Mouse (Mus musculus) kidney, adult 2 months (tissue): ENCODE results near the gene Vsir. TPM values are rescaled to one million over a fixed set of nuclear protein-coding genes. Genes with fewer than 3 reads are reported as not detected.

Experiments
- DNase-seq: peaks from one replicate; pipeline ENCODE4 v3.0.0; 2021
- H3K27ac ChIP-seq: fragments of 200-500 bp; 2 replicates; pipeline ENCODE4 v1.5.1; 2012; ENCODE audit warnings: low read depth, low read length, control low read depth, inconsistent platforms; ENCODE audit not compliant: insufficient read depth
- H3K27me3 ChIP-seq: fragments of 200-500 bp; replicated peaks from 2 replicates; pipeline ENCODE4 v1.6.1; 2012; ENCODE audit warnings: mild to moderate bottlenecking, moderate library complexity, low read length, inconsistent platforms; ENCODE audit not compliant: control insufficient read depth, insufficient read depth
- H3K36me3 ChIP-seq: fragments of 200-500 bp; 2 replicates; pipeline ENCODE4 v1.6.1; 2012; ENCODE audit warnings: mild to moderate bottlenecking, moderate library complexity, low read length, inconsistent platforms; ENCODE audit not compliant: control insufficient read depth, insufficient read depth
- H3K4me1 ChIP-seq: fragments of 200-500 bp; 2 replicates; pipeline ENCODE4 v1.6.1; 2011; ENCODE audit warnings: low read length; ENCODE audit not compliant: control insufficient read depth, insufficient read depth
- H3K4me3 ChIP-seq: fragments of 200-500 bp; 2 replicates; pipeline ENCODE4 v1.5.1; 2011; ENCODE audit warnings: mild to moderate bottlenecking, low read depth, low read length, control low read depth; ENCODE audit not compliant: insufficient read depth
- CTCF ChIP-seq: fragments of 200-500 bp; conservative IDR thresholded peaks from 2 replicates; pipeline ENCODE4 v1.5.1; 2011; ENCODE audit warnings: low read depth, mild to moderate bottlenecking, control low read depth, low read length, moderate library complexity, mixed read lengths; ENCODE audit not compliant: insufficient read depth, insufficient read length
- POLR2A ChIP-seq: fragments of 200-500 bp; IDR thresholded peaks from one replicate; pipeline ENCODE4 v1.6.1; 2011; ENCODE audit warnings: low read depth, low read length, control low read depth
- WGBS: fragments of 180-500 bp; shearing (Covaris S2); methylation state at CpG from one replicate; pipeline ENCODE4 v1.1.7; 2018; 5-methylcytosine and 5-hydroxymethylcytosine counted together
- polyA plus RNA-seq: library from polyadenylated mRNA; depleted of rRNA; stranded (reverse); fragments of >200 nt; gene quantifications from 2 replicates; pipeline ENCODE4 v1.2.3, GENCODE M21; 2012

Vsir gene
- polyA plus RNA-seq, 1 experiment = 20.8 TPM

GRCm38 (mm10) chr10:60373543-60373936, 26.9 kb downstream of the Vsir start:
- H3K27ac ChIP-seq = peak overlapping the region; percentile 34; the same call in 1 of the 2 replicates
- DNase-seq = no peak
- H3K4me1 ChIP-seq = no peaks in the 10 kb centered on the region
- no peak for TF ChIP-seq POLR2A
- no peak overlapping the region for H3K4me3 ChIP-seq
- 49% methylated on average over 6 of the region's 6 CpGs for WGBS
- no peaks in the 10 kb centered on the region for H3K27me3 ChIP-seq
- no peaks in the 10 kb centered on the region for H3K36me3 ChIP-seq

DNA sequence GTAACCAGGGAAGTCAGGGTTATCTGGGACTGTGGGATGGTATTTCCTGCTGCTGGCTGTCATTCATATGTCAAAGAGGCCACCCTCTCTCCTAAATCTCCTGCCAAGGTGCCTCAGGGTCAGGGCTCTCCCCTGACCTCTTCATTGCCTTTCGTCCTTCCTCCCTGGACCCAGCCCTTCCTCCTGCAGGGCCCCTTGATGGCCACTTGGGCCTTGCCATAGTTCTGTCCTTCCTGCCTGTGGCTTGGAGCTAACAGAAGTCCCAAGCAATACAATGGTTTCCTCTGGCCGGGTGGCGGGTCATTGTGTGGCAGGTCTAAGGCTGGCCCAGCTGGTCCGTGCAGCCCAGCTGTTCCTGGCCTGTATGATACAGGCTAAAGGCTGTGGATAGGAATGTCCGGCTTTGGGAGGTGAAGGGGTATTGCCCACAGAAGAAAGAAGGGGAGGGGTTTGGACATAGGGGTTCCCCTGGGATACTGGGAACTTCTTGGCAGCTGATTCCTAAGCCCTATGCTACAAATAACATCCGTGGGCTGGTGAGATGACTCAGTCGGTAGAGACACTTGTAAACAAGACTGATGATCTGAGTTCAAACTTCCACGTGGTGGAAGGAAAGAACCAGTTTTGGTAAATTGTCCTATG, 27.4 kb downstream of the Vsir start:
- H3K4me1 ChIP-seq = no peaks in the 10 kb centered on the region
- peak; percentile 78 for DNase-seq
- H3K4me3 ChIP-seq = no peak overlapping the region
- no peaks in the 10 kb centered on the region for H3K27me3 ChIP-seq
- no peaks in the 10 kb centered on the region for H3K36me3 ChIP-seq
- TF ChIP-seq POLR2A (no peak), CTCF (0 out of 2 replicates have a peak, but pooled peaks have one; percentile 20)
- H3K27ac ChIP-seq = peak overlapping the region; percentile 59; the same call in 1 of the 2 replicates
- WGBS = 49% methylated on average over 8 of the region's 8 CpGs

GRCm38 (mm10) chr10:60376704-60377103, 30.1 kb downstream of the Vsir start:
- no peak overlapping the region for H3K4me3 ChIP-seq
- H3K27me3 ChIP-seq = no peaks in the 10 kb centered on the region
- no peak overlapping the region for H3K27ac ChIP-seq
- TF ChIP-seq POLR2A (no peak), CTCF (no peak)
- WGBS = 79% methylated on average over 16 of the region's 16 CpGs
- DNase-seq = no peak
- H3K4me1 ChIP-seq = no peaks in the 10 kb centered on the region
- H3K36me3 ChIP-seq = no peaks in the 10 kb centered on the region

GRCm38 (mm10) chr10:60379419-60379957, 32.8 kb downstream of the Vsir start:
- no peak overlapping the region for H3K27ac ChIP-seq
- WGBS = 67% methylated on average over 9 of the region's 9 CpGs
- no peaks in the 10 kb centered on the region for H3K36me3 ChIP-seq

DNA sequence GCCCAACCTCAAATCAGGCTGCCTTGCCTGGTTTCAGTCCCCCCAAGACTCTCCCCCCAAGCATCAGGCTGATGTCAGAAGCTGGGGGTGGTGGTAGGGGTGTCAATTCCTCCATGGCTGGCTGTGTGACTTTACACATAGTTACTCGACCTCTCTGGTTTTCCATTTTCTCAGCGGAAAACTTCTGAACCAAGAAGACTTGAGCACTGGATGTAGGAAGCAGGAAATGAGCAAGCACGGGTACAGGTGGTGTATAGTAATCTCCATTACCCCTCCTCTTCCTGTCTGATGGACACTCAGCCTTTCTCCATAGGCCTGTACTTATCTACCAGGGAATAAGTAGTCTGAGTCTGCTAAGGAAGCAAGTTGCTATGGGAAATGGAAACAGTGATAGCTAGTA, 33.6 kb downstream of the Vsir start:
- H3K4me3 ChIP-seq = no peak overlapping the region
- no peak for DNase-seq
- WGBS = 64% methylated on average over 3 of the region's 3 CpGs
- no peak for TF ChIP-seq CTCF
- TF ChIP-seq POLR2A = no peak
- H3K36me3 ChIP-seq = no peaks in the 10 kb centered on the region
- no peaks in the 10 kb centered on the region for H3K4me1 ChIP-seq
- no peak overlapping the region for H3K27ac ChIP-seq
- H3K27me3 ChIP-seq = no peaks in the 10 kb centered on the region

More at GRCm38 (mm10) chr10:60379419-60379957, 32.8 kb downstream of the Vsir start:
- no peaks in the 10 kb centered on the region for H3K4me1 ChIP-seq
- DNase-seq = no peak
- TF ChIP-seq POLR2A = no peak
- no peak for TF ChIP-seq CTCF
- no peak overlapping the region for H3K4me3 ChIP-seq
- H3K27me3 ChIP-seq = no peaks in the 10 kb centered on the region

- Histone ChIP-seq H3K36me3 (no peaks in the 10 kb centered on the region), H3K4me1 (no peaks in the 10 kb centered on the region), H3K4me3 (no peak overlapping the region), H3K27ac (no peak overlapping the region), H3K27me3 (no peaks in the 10 kb centered on the region)
- DNase-seq = no peak
- WGBS = 69% methylated on average over 10 of the region's 10 CpGs
- TF ChIP-seq CTCF (no peak), POLR2A (no peak)
These were observed 34.7 kb downstream of the Vsir start for GRCm38 (mm10) chr10:60381142-60381925.

DNA sequence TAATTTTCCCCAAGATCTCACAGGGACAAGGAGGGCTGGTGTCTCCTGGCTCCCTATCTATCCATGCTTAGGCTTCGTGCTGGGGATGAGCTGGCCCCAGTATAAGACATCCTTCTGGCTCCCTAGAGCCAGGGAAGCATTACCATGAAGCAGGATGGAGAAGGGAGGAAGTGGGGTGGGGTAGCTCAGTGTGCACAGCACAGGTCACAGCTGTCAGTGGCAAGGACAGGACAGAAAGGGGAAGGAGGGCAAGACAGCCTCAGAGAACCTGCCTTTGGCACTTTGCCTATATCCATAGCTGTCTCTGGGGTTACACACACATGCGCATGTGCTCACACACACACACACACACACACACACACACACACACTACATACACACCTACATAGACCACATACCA, 41.7 kb downstream of the Vsir start:
- Histone ChIP-seq H3K36me3 (no peaks in the 10 kb centered on the region), H3K27me3 (no peaks in the 10 kb centered on the region), H3K4me1 (no peaks in the 10 kb centered on the region), H3K4me3 (no peak overlapping the region), H3K27ac (no peak overlapping the region)
- 80% methylated on average over 2 of the region's 2 CpGs for WGBS
- TF ChIP-seq CTCF (no peak), POLR2A (no peak)
- no peak for DNase-seq
